Mouse (Mus musculus) hindbrain, embryonic 13.5 days (tissue): Measurements from ENCODE around the gene Arhgap20. TPM values are rescaled to one million over a fixed set of nuclear protein-coding genes. Genes with fewer than 3 reads are reported as not detected.

Experiments
- ATAC-seq: fragments of 200-750 bp; cut with Nextera tagmentation; 2 replicates; pipeline ENCODE4 v1.8.0; 2017; ENCODE audit warnings: moderate TSS enrichment; ENCODE audit not compliant: low FRiP score
- H3K27ac ChIP-seq: fragments of 300-500 bp; sonication (generic); 2 replicates; pipeline ENCODE4 v1.5.1; 2015; ENCODE audit warnings: inconsistent platforms, mild to moderate bottlenecking, moderate library complexity
- H3K27me3 ChIP-seq: fragments of 300-500 bp; sonication (generic); 2 replicates; pipeline ENCODE4 v1.6.1; 2015; ENCODE audit warnings: mild to moderate bottlenecking, inconsistent platforms
- H3K36me3 ChIP-seq: fragments of 300-500 bp; sonication (generic); 2 replicates; pipeline ENCODE4 v1.6.1; 2015; ENCODE audit warnings: mild to moderate bottlenecking, inconsistent platforms
- H3K4me1 ChIP-seq: fragments of 300-500 bp; sonication (generic); replicated peaks from 2 replicates; pipeline ENCODE4 v1.6.1; 2015; ENCODE audit warnings: inconsistent platforms
- H3K4me2 ChIP-seq: fragments of 300-500 bp; sonication (generic); 2 replicates; pipeline ENCODE4 v1.6.1; 2015; ENCODE audit warnings: inconsistent platforms, mild to moderate bottlenecking, moderate library complexity
- H3K4me3 ChIP-seq: fragments of 300-500 bp; sonication (generic); 2 replicates; pipeline ENCODE4 v1.5.1; 2015; ENCODE audit warnings: mild to moderate bottlenecking, inconsistent platforms
- H3K9ac ChIP-seq: fragments of 300-500 bp; sonication (generic); 2 replicates; pipeline ENCODE4 v1.6.1; 2015; ENCODE audit warnings: mild to moderate bottlenecking, inconsistent platforms
- H3K9me3 ChIP-seq: fragments of 300-500 bp; sonication (generic); 2 replicates; pipeline ENCODE4 v1.6.1; 2016; ENCODE audit warnings: inconsistent platforms
- WGBS: fragments of 180-500 bp; shearing (Covaris S2); methylation state at CpG from one replicate; pipeline ENCODE4 v1.1.7; 2015; 5-methylcytosine and 5-hydroxymethylcytosine counted together
- polyA plus RNA-seq: library from polyadenylated mRNA; unstranded; fragments of >200 nt; fragmentation: Nextera tagmentation; extraction: Ambion mirVana; gene quantifications from 2 replicates; pipeline ENCODE4 v1.2.1, GENCODE M21; 2015

Arhgap20 gene
- polyA plus RNA-seq, 1 experiment from 2014 or later: 20.3 TPM

- WGBS: 0% methylated on average over 27 of the region's 29 CpGs
- H3K9me3 ChIP-seq: no peaks in the 10 kb centered on the region
- peak overlapping the region; percentile 91 for H3K9ac ChIP-seq
- H3K36me3 ChIP-seq: no peaks in the 10 kb centered on the region
- H3K4me3 ChIP-seq: peak overlapping the region; percentile 82
- peak; percentile 14; the same call in 1 of the 2 replicates for ATAC-seq
- H3K27ac ChIP-seq: peak overlapping the region; percentile 92
- peaks cover 33% of the 10 kb centered on the region for H3K4me1 ChIP-seq
- H3K27me3 ChIP-seq: peaks cover 18% of the 10 kb centered on the region
- peak overlapping the region; percentile 78 for H3K4me2 ChIP-seq
These were observed 1.3 kb downstream of the Arhgap20 start for GRCm38 (mm10) chr9:51766175-51767062.

- Histone ChIP-seq H3K27me3 (no peaks in the 10 kb centered on the region), H3K4me3 (no peak overlapping the region), H3K36me3 (no peaks in the 10 kb centered on the region), H3K9ac (no peak overlapping the region), H3K4me2 (no peak overlapping the region), H3K27ac (no peak overlapping the region), H3K9me3 (no peaks in the 10 kb centered on the region), H3K4me1 (no peaks in the 10 kb centered on the region)
- ATAC-seq: no peak
- 94% methylated on average over 3 of the region's 3 CpGs for whole genome bisulfite sequencing
These were observed 9.1 kb downstream of the Arhgap20 start for GRCm38 (mm10) chr9:51774201-51774600.

GRCm38 (mm10) chr9:51776459-51776858 is 11.3 kb downstream of the Arhgap20 start:
- H3K4me3 ChIP-seq: no peak overlapping the region
- H3K9me3 ChIP-seq: no peaks in the 10 kb centered on the region
- no peak overlapping the region for H3K27ac ChIP-seq
- no peak overlapping the region for H3K4me2 ChIP-seq
- H3K4me1 ChIP-seq: no peaks in the 10 kb centered on the region
- no peak for ATAC-seq
- no peaks in the 10 kb centered on the region for H3K36me3 ChIP-seq
- H3K27me3 ChIP-seq: no peaks in the 10 kb centered on the region
- H3K9ac ChIP-seq: no peak overlapping the region
- WGBS: 69% methylated on average over 2 of the region's 2 CpGs

GRCm38 (mm10) chr9:51777180-51777579 is 12.0 kb downstream of the Arhgap20 start:
- Histone ChIP-seq H3K36me3 (no peaks in the 10 kb centered on the region), H3K27me3 (no peaks in the 10 kb centered on the region), H3K9ac (no peak overlapping the region), H3K4me3 (no peak overlapping the region), H3K4me1 (no peaks in the 10 kb centered on the region), H3K27ac (no peak overlapping the region), H3K9me3 (no peaks in the 10 kb centered on the region), H3K4me2 (no peak overlapping the region)
- no peak for ATAC-seq
- WGBS: 0% methylated on average over 1 of the region's 1 CpGs

GRCm38 (mm10) chr9:51779232-51779631 is 14.1 kb downstream of the Arhgap20 start:
- Histone ChIP-seq H3K27ac (no peak overlapping the region), H3K36me3 (no peaks in the 10 kb centered on the region), H3K9ac (no peak overlapping the region), H3K4me1 (no peaks in the 10 kb centered on the region), H3K27me3 (no peaks in the 10 kb centered on the region), H3K4me3 (no peak overlapping the region), H3K4me2 (no peak overlapping the region), H3K9me3 (no peaks in the 10 kb centered on the region)
- ATAC-seq: no peak
- 84% methylated on average over 5 of the region's 5 CpGs for WGBS

- no peaks in the 10 kb centered on the region for H3K27me3 ChIP-seq
- no peak for ATAC-seq
- no peaks in the 10 kb centered on the region; the same call in 1 of the 2 replicates for H3K4me1 ChIP-seq
- no peaks in the 10 kb centered on the region for H3K9me3 ChIP-seq
- H3K4me3 ChIP-seq: no peak overlapping the region
- no peaks in the 10 kb centered on the region for H3K36me3 ChIP-seq
- WGBS: 93% methylated on average over 7 of the region's 7 CpGs
- no peak overlapping the region for H3K9ac ChIP-seq
- no peak overlapping the region for H3K27ac ChIP-seq
- no peak overlapping the region for H3K4me2 ChIP-seq
These were observed 16.0 kb downstream of the Arhgap20 start for GRCm38 (mm10) chr9:51781092-51781491.

GRCm38 (mm10) chr9:51787380-51787779 is 22.2 kb downstream of the Arhgap20 start:
- Histone ChIP-seq H3K9me3 (no peaks in the 10 kb centered on the region), H3K36me3 (no peaks in the 10 kb centered on the region), H3K4me2 (no peak overlapping the region), H3K27me3 (no peaks in the 10 kb centered on the region), H3K4me1 (peaks cover 7% of the 10 kb centered on the region), H3K27ac (peak overlapping the region; percentile 35; the same call in 1 of the 2 replicates), H3K4me3 (no peak overlapping the region), H3K9ac (0 out of 2 replicates have a peak overlapping the region, but pooled peaks have one; percentile 9)
- WGBS: 31% methylated on average over 6 of the region's 6 CpGs
- no peak for ATAC-seq

GRCm38 (mm10) chr9:51788466-51788865 is 23.3 kb downstream of the Arhgap20 start:
- Histone ChIP-seq H3K4me1 (peaks cover 7% of the 10 kb centered on the region), H3K9me3 (0 out of 2 replicates have a peak, but pooled peaks cover 5% of the 10 kb centered on the region), H3K4me2 (no peak overlapping the region), H3K4me3 (no peak overlapping the region), H3K27ac (no peak overlapping the region), H3K36me3 (0 out of 2 replicates have a peak, but pooled peaks cover 7% of the 10 kb centered on the region), H3K9ac (no peak overlapping the region), H3K27me3 (no peaks in the 10 kb centered on the region)
- ATAC-seq: no peak
- 91% methylated on average over 1 of the region's 1 CpGs for WGBS

GRCm38 (mm10) chr9:51795206-51795605 is 30.1 kb downstream of the Arhgap20 start:
- H3K27ac ChIP-seq: no peak overlapping the region
- H3K9me3 ChIP-seq: 0 out of 2 replicates have a peak, but pooled peaks cover 5% of the 10 kb centered on the region
- WGBS: 73% methylated on average over 6 of the region's 6 CpGs
- no peaks in the 10 kb centered on the region for H3K4me1 ChIP-seq
- H3K4me3 ChIP-seq: no peak overlapping the region
- no peak for ATAC-seq
- no peaks in the 10 kb centered on the region for H3K27me3 ChIP-seq
- no peak overlapping the region for H3K4me2 ChIP-seq
- H3K36me3 ChIP-seq: 0 out of 2 replicates have a peak, but pooled peaks cover 7% of the 10 kb centered on the region
- H3K9ac ChIP-seq: no peak overlapping the region

- WGBS: 86% methylated on average over 5 of the region's 5 CpGs
- no peak for ATAC-seq
- no peak overlapping the region for H3K4me3 ChIP-seq
These were observed 33.1 kb downstream of the Arhgap20 start for GRCm38 (mm10) chr9:51798251-51798650.

GRCm38 (mm10) chr9:51799156-51799555 is 34.0 kb downstream of the Arhgap20 start:
- 90% methylated on average over 9 of the region's 9 CpGs for WGBS
- no peak for ATAC-seq
- Histone ChIP-seq H3K4me1 (no peaks in the 10 kb centered on the region), H3K27me3 (no peaks in the 10 kb centered on the region), H3K4me2 (no peak overlapping the region), H3K36me3 (no peaks in the 10 kb centered on the region), H3K9me3 (no peaks in the 10 kb centered on the region), H3K9ac (no peak overlapping the region), H3K4me3 (no peak overlapping the region), H3K27ac (no peak overlapping the region)

More at GRCm38 (mm10) chr9:51798251-51798650, 33.1 kb downstream of the Arhgap20 start:
- no peaks in the 10 kb centered on the region for H3K9me3 ChIP-seq
- H3K9ac ChIP-seq: no peak overlapping the region
- no peaks in the 10 kb centered on the region for H3K4me1 ChIP-seq
- no peaks in the 10 kb centered on the region for H3K36me3 ChIP-seq
- no peak overlapping the region for H3K4me2 ChIP-seq
- H3K27me3 ChIP-seq: no peaks in the 10 kb centered on the region
- no peak overlapping the region for H3K27ac ChIP-seq

GRCm38 (mm10) chr9:51807272-51807671 is 42.1 kb downstream of the Arhgap20 start:
- H3K4me2 ChIP-seq: no peak overlapping the region
- H3K9me3 ChIP-seq: no peaks in the 10 kb centered on the region
- WGBS: 82% methylated on average over 3 of the region's 3 CpGs
- H3K27me3 ChIP-seq: no peaks in the 10 kb centered on the region
- H3K9ac ChIP-seq: no peak overlapping the region
- no peak for ATAC-seq
- no peak overlapping the region for H3K27ac ChIP-seq
- H3K4me1 ChIP-seq: no peaks in the 10 kb centered on the region
- H3K4me3 ChIP-seq: no peak overlapping the region
- H3K36me3 ChIP-seq: no peaks in the 10 kb centered on the region

- Histone ChIP-seq H3K27ac (no peak overlapping the region), H3K4me2 (no peak overlapping the region), H3K27me3 (no peaks in the 10 kb centered on the region), H3K36me3 (no peaks in the 10 kb centered on the region), H3K4me1 (no peaks in the 10 kb centered on the region), H3K9ac (no peak overlapping the region), H3K9me3 (no peaks in the 10 kb centered on the region), H3K4me3 (no peak overlapping the region)
- 97% methylated on average over 1 of the region's 1 CpGs for whole genome bisulfite sequencing
- ATAC-seq: no peak
These were observed 47.8 kb downstream of the Arhgap20 start for GRCm38 (mm10) chr9:51812931-51813330.
